20 mouse cellular contexts compared by ENCODE assay signal in genomic region chr8:12535617-12536016, GRCm38 (mm10). TPM values are rescaled to one million over a fixed set of nuclear protein-coding genes. Genes with fewer than 3 reads are reported as not detected.
DNase-seq lines count a peak whose midpoint lies in the region; ATAC-seq and TF ChIP-seq lines count a peak whose summit lies in the region.
"Had no signal": no experiment of that assay in that cellular context is flagged by ENCODE, and none has a peak within 500 bp of the region (broad histone marks: within the 10 kb centered on the region; RNA-seq: fewer than 3 reads in every experiment).

No protein-coding gene starts in this region.

- ATAC-seq in kidney, postnatal 0 days (replicated peaks; ENCODE audit: low FRiP score, low read depth): no peak
- ATAC-seq in midbrain, postnatal 0 days (ENCODE audit: low FRiP score): no peak
- no peak for ATAC-seq in midbrain, embryonic 15.5 days (replicated peaks)
- no peak for ATAC-seq in intestine, embryonic 16.5 days
- ATAC-seq: midbrain, embryonic 13.5 days had no signal

- no peak overlapping the region for H3K9ac ChIP-seq in kidney, postnatal 0 days (ENCODE audit: low read depth, low read length)
- no peak overlapping the region for H3K9ac ChIP-seq in midbrain, postnatal 0 days (replicated peaks; ENCODE audit: low read length, poor library complexity, severe bottlenecking)
- H3K9ac ChIP-seq in midbrain, embryonic 15.5 days: no peak overlapping the region
- H3K9ac ChIP-seq in intestine, embryonic 16.5 days (ENCODE audit: low read depth, low read length): no peak overlapping the region
- H3K9ac ChIP-seq: hindbrain, embryonic 12.5 days; limb, embryonic 15.5 days; midbrain, embryonic 13.5 days had no signal

- TF ChIP-seq CTCF in kidney, postnatal 0 days (IDR thresholded peaks at IDR 0.05; ENCODE audit: low read depth): no peak
- no peak for TF ChIP-seq CTCF in midbrain, postnatal 0 days (IDR thresholded peaks at IDR 0.05)

- H3K36me3 ChIP-seq in kidney, postnatal 0 days (ENCODE audit: insufficient read depth, low read length): no peaks in the 10 kb centered on the region
- no peaks in the 10 kb centered on the region for H3K36me3 ChIP-seq in midbrain, postnatal 0 days (ENCODE audit: insufficient read depth, low read length)
- no peaks in the 10 kb centered on the region for H3K36me3 ChIP-seq in midbrain, embryonic 15.5 days (replicated peaks)
- H3K36me3 ChIP-seq in intestine, embryonic 16.5 days (ENCODE audit: control insufficient read depth, insufficient read depth, low read length): no peaks in the 10 kb centered on the region
- H3K36me3 ChIP-seq: hindbrain, embryonic 12.5 days; limb, embryonic 15.5 days; midbrain, embryonic 13.5 days had no signal

- 34% methylated on average over 9 of the region's 9 CpGs for WGBS in kidney, postnatal 0 days
- 72% methylated on average over 9 of the region's 9 CpGs for WGBS in midbrain, postnatal 0 days
- WGBS in midbrain, embryonic 15.5 days: 69% methylated on average over 9 of the region's 9 CpGs
- 33% methylated on average over 9 of the region's 9 CpGs for WGBS in intestine, embryonic 16.5 days

- H3K4me3 ChIP-seq in kidney, postnatal 0 days (replicated peaks; ENCODE audit: low read depth, low read length): no peak overlapping the region
- H3K4me3 ChIP-seq in midbrain, postnatal 0 days (ENCODE audit: low read depth, low read length): no peak overlapping the region
- H3K4me3 ChIP-seq in midbrain, embryonic 15.5 days: no peak overlapping the region
- H3K4me3 ChIP-seq in intestine, embryonic 16.5 days (ENCODE audit: low read length): no peak overlapping the region
- H3K4me3 ChIP-seq: heart, adult 2 months; hindbrain, embryonic 12.5 days; limb, embryonic 15.5 days; midbrain, embryonic 13.5 days had no signal

- H3K27me3 ChIP-seq in kidney, postnatal 0 days (ENCODE audit: insufficient read depth, low read length): no peaks in the 10 kb centered on the region
- H3K27me3 ChIP-seq in midbrain, postnatal 0 days (ENCODE audit: insufficient read depth, low read length): 0 out of 2 replicates have a peak, but pooled peaks cover 2% of the 10 kb centered on the region
- H3K27me3 ChIP-seq in midbrain, embryonic 15.5 days (replicated peaks): no peaks in the 10 kb centered on the region
- no peaks in the 10 kb centered on the region for H3K27me3 ChIP-seq in intestine, embryonic 16.5 days (replicated peaks; ENCODE audit: control insufficient read depth, insufficient read depth, low read length)
- H3K27me3 ChIP-seq: limb, embryonic 15.5 days had no signal

- no peaks in the 10 kb centered on the region for H3K4me1 ChIP-seq in kidney, postnatal 0 days (replicated peaks; ENCODE audit: insufficient read depth, low read length)
- H3K4me1 ChIP-seq in midbrain, postnatal 0 days (ENCODE audit: insufficient read depth, low read length): no peaks in the 10 kb centered on the region
- H3K4me1 ChIP-seq in midbrain, embryonic 15.5 days: no peaks in the 10 kb centered on the region
- H3K4me1 ChIP-seq in intestine, embryonic 16.5 days (ENCODE audit: control insufficient read depth, insufficient read depth, low read length): no peaks in the 10 kb centered on the region
- H3K4me1 ChIP-seq: hindbrain, embryonic 12.5 days; limb, embryonic 15.5 days had no signal

- H3K4me2 ChIP-seq in kidney, postnatal 0 days (ENCODE audit: low read length): no peak overlapping the region
- H3K4me2 ChIP-seq in midbrain, postnatal 0 days (ENCODE audit: low read depth, low read length, poor library complexity, severe bottlenecking): no peak overlapping the region
- H3K4me2 ChIP-seq in midbrain, embryonic 15.5 days: no peak overlapping the region
- no peak overlapping the region for H3K4me2 ChIP-seq in intestine, embryonic 16.5 days (ENCODE audit: low read depth, low read length)
- H3K4me2 ChIP-seq: hindbrain, embryonic 12.5 days; limb, embryonic 15.5 days; midbrain, embryonic 13.5 days had no signal

- no peak overlapping the region for H3K27ac ChIP-seq in kidney, postnatal 0 days
- H3K27ac ChIP-seq in midbrain, postnatal 0 days (ENCODE audit: low read depth, low read length): no peak overlapping the region
- no peak overlapping the region for H3K27ac ChIP-seq in midbrain, embryonic 15.5 days
- no peak overlapping the region for H3K27ac ChIP-seq in intestine, embryonic 16.5 days (ENCODE audit: low read length)
- H3K27ac ChIP-seq: heart, adult 2 months; hindbrain, embryonic 12.5 days; limb, embryonic 15.5 days; midbrain, embryonic 13.5 days had no signal

- no peaks in the 10 kb centered on the region for H3K9me3 ChIP-seq in kidney, postnatal 0 days (replicated peaks; ENCODE audit: low read length)
- H3K9me3 ChIP-seq in midbrain, postnatal 0 days (ENCODE audit: low read length): no peaks in the 10 kb centered on the region
- H3K9me3 ChIP-seq in midbrain, embryonic 15.5 days: no peaks in the 10 kb centered on the region
- no peaks in the 10 kb centered on the region for H3K9me3 ChIP-seq in intestine, embryonic 16.5 days (ENCODE audit: control insufficient read depth, low read length)
- H3K9me3 ChIP-seq: hindbrain, embryonic 12.5 days; limb, embryonic 15.5 days had no signal

- peak; percentile 27 to 42 for DNase-seq in cerebellum, postnatal 14 days
- no peak for DNase-seq in cerebellum, postnatal 36 days
- DNase-seq in kidney, postnatal 0 days (ENCODE audit: low spot score): peak; percentile 20
- DNase-seq in kidney, adult 18-20 months: no peak
- peak; percentile 36 for DNase-seq in midbrain, postnatal 0 days (ENCODE audit: low spot score)
- no peak for DNase-seq in layer of hippocampus, adult 9-11 months
- DNase-seq: adrenal gland, postnatal 36 days; cerebellum, adult 11-12 months; heart, adult 2 months; kidney, adult 9 months; lung, postnatal 36 days had no signal

RNA-seq across cellular contexts. Expression of gene Spaca7, which starts 37.2 kb away (rescaled TPM):
- 0.91 and 1.8 TPM in 2 replicates for polyA plus RNA-seq in kidney, postnatal 0 days (2015; fragmentation: Nextera tagmentation; extraction: Ambion mirVana)
- not detected in 2 replicates for total RNA-seq in midbrain, postnatal 0 days (2014; rRNA removed)
- not detected in 2 replicates for polyA plus RNA-seq in midbrain, postnatal 0 days (2015; fragmentation: Nextera tagmentation; extraction: Ambion mirVana)
- polyA plus RNA-seq in midbrain, embryonic 15.5 days (2015; fragmentation: Nextera tagmentation; extraction: Ambion mirVana): not detected in 2 replicates
- polyA plus RNA-seq in intestine, embryonic 16.5 days (2015; fragmentation: Nextera tagmentation; extraction: Ambion mirVana): not detected in 2 replicates
- total RNA-seq: adrenal gland, postnatal 36 days; gastrocnemius, adult 18-20 months; heart, adult 2 months; layer of hippocampus, postnatal 10 days had no signal
- polyA plus RNA-seq: heart, adult 2 months; hindbrain, embryonic 12.5 days; limb, embryonic 15.5 days; midbrain, embryonic 13.5 days; neural tube, embryonic 14.5 days; stomach, embryonic 16.5 days had no signal

Comparison
In these comparisons a context has a peak if more than half of its experiments do, and no peak if none do; other contexts are left out.
1. DNase-seq: peak in cerebellum, postnatal 14 days (2 of 2), kidney, postnatal 0 days (single experiment) and midbrain, postnatal 0 days (single experiment); none in cerebellum, postnatal 36 days (0 of 2), kidney, adult 18-20 months (single experiment) and layer of hippocampus, adult 9-11 months (single experiment).